Mouse (Mus musculus) liver, postnatal 0 days (tissue): ENCODE measurements around the gene H2-DMb1. TPM values are rescaled to one million over a fixed set of nuclear protein-coding genes. Genes with fewer than 3 reads are reported as not detected.

Source experiments
- ATAC-seq: fragments of 200-750 bp; cut with Nextera tagmentation; 2 replicates; pipeline ENCODE4 v1.8.0; 2017; ENCODE audit warnings: mild to moderate bottlenecking, moderate library complexity
- DNase-seq: peaks from one replicate; pipeline ENCODE4 v3.0.0-alpha.2; 2016
- H3K27ac ChIP-seq: fragments of 300-500 bp; sonication (generic); 2 replicates; pipeline ENCODE4 v1.5.1; 2014; ENCODE audit warnings: antibody characterized with exemption, moderate library complexity, mild to moderate bottlenecking, low read depth
- H3K27me3 ChIP-seq: fragments of 300-500 bp; sonication (generic); 2 replicates; pipeline ENCODE4 v1.6.1; 2014; ENCODE audit warnings: low read length, control low read depth, mixed read lengths; ENCODE audit not compliant: insufficient read depth
- H3K36me3 ChIP-seq: fragments of 300-500 bp; sonication (generic); replicated peaks from 2 replicates; pipeline ENCODE4 v1.6.1; 2014; ENCODE audit warnings: mild to moderate bottlenecking, control low read depth, low read length, moderate library complexity, mixed read lengths; ENCODE audit not compliant: insufficient read depth
- H3K4me1 ChIP-seq: fragments of 300-500 bp; sonication (generic); 2 replicates; pipeline ENCODE4 v1.6.1; 2014; ENCODE audit warnings: antibody characterized with exemption, mild to moderate bottlenecking, control low read depth; ENCODE audit not compliant: insufficient read depth
- H3K4me2 ChIP-seq: fragments of 300-500 bp; sonication (generic); 2 replicates; pipeline ENCODE4 v1.6.1; 2014; ENCODE audit warnings: low read depth, mild to moderate bottlenecking, low read length, moderate library complexity, mixed read lengths
- H3K4me3 ChIP-seq: fragments of 300-500 bp; sonication (generic); 2 replicates; pipeline ENCODE4 v1.5.1; 2014; ENCODE audit warnings: low read depth, low read length
- H3K9ac ChIP-seq: fragments of 300-500 bp; sonication (generic); replicated peaks from 2 replicates; pipeline ENCODE4 v1.6.1; 2014; ENCODE audit warnings: mild to moderate bottlenecking, moderate library complexity
- H3K9me3 ChIP-seq: fragments of 300-500 bp; sonication (generic); 2 replicates; pipeline ENCODE4 v1.6.1; 2016; ENCODE audit warnings: mild to moderate bottlenecking, control low read depth, low read length, mixed read lengths
- CTCF ChIP-seq: sonication (generic); IDR thresholded peaks from 2 replicates; pipeline ENCODE4 v1.5.1; 2016; ENCODE audit warnings: antibody characterized with exemption, low read depth
- EP300 ChIP-seq: IDR thresholded peaks from 2 replicates; pipeline ENCODE4 v1.6.1; 2016; ENCODE audit warnings: antibody characterized with exemption, low read depth, mild to moderate bottlenecking
- WGBS: fragments of 180-500 bp; shearing (Covaris S2); extraction: QIAGEN DNeasy Blood & Tissue Kit; methylation state at CpG from one replicate; pipeline ENCODE4 v1.1.7; 2014; ENCODE audit not compliant: insufficient replicate concordance; 5-methylcytosine and 5-hydroxymethylcytosine counted together
- polyA plus RNA-seq: library from polyadenylated mRNA; unstranded; fragments of >200 nt; fragmentation: Nextera tagmentation; extraction: Ambion mirVana; gene quantifications from 2 replicates; pipeline ENCODE4 v1.2.1, GENCODE M21; 2015

The H2-DMb1 gene
- polyA plus RNA-seq, 1 experiment from 2014 or later = 4.0 TPM

DNA sequence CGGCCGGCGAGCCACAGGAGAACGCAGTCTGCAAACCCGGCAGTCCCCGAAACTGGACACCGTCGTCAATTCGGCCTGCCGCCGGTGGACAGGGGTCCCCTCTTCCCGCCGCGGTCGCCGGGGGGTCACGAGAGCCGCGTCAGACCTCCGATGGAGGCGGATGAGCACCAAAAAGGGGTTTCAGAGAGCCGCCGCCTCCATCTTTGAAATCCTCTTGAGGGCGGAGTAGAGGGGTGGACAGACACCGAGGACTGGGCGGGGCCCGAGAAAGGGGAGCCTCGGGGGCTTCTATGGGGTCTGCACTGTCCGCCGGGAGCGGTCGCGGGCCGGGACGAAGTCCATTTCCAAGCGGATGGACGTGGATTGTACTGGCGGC is 34.0 kb upstream of the H2-DMb1 start:
- peaks cover 36% of the 10 kb centered on the region for H3K36me3 ChIP-seq

DNA sequence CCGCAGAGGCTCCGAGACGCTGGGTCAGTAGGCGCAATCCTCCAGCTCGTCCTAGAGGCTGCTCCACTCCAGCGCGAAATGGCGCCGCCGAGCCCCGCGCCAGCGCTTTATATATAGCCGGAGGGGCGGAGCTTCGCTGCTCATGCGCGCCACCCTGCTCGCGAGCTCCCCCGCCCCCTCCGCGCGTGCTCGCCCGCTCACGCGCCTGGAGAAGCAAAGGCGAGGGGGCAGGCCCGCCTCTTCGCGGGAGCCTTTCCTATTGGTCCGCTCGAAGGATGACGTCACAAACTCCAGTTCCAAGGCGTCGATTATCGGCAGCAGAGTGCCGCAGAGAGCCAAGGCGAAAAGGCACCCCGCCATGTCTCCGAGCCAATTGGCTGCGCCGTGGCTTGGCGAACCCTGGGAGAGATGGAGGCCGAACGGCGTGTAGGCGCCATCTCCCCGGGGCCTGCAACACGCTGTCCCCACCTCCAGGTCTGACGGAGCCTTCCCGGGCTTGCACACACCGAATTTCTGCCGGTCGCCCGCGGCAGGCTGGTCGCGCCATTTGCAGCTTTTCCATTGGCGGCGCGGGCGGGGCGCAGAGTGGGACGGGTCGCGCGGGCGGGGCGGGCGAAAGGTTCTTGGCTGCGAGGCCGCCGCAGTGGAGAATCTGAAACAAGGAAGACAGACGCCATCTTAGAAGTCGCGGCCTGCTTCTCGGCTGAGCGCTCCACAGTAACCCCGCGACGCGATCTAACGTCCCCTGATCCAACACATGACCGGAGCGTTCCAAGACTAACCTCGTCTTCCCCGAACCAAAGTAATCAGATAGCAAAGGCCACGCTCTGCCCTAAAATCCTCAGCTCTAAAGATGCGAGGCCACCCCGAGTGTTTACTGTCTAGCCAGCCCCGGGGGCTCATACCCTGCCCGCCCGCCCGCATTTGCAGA is 33.4 kb upstream of the H2-DMb1 start, which contains the start of gene H2-DMa:
TSS of gene H2-DMa (plus strand) at position 293 of the 931 bp plus-strand sequence.
- Histone ChIP-seq H3K9me3 (no peaks in the 10 kb centered on the region), H3K36me3 (peaks cover 29% of the 10 kb centered on the region), H3K27me3 (no peaks in the 10 kb centered on the region), H3K4me1 (peaks cover 21% of the 10 kb centered on the region), H3K4me2 (peak within 1 kb of the TSS; percentile 98), H3K9ac (peak within 1 kb of the TSS; percentile 93), H3K4me3 (peak within 1 kb of the TSS; percentile 97), H3K27ac (peak within 1 kb of the TSS; percentile 100)
- ATAC-seq (peak; percentile 73), DNase-seq (peak; percentile 98)
- TF ChIP-seq CTCF (0 out of 2 replicates have a peak, but pooled peaks have one; percentile 3), EP300 (0 out of 2 replicates have a peak, but pooled peaks have one; percentile 4)
- WGBS = 2% methylated on average over 96 of the region's 96 CpGs

More for the DNA sequence above, 34.0 kb upstream of the H2-DMb1 start:
- Histone ChIP-seq H3K9me3 (no peaks in the 10 kb centered on the region), H3K4me2 (peak overlapping the region; percentile 98), H3K9ac (peak overlapping the region; percentile 92), H3K27me3 (no peaks in the 10 kb centered on the region), H3K27ac (peak overlapping the region; percentile 100), H3K4me3 (peak overlapping the region; percentile 97), H3K4me1 (peaks cover 21% of the 10 kb centered on the region)
- ATAC-seq (peak; percentile 24), DNase-seq (no peak)
- 3% methylated on average over 37 of the region's 38 CpGs for WGBS
- peak; percentile 24; the same call in 1 of the 2 replicates for TF ChIP-seq EP300
- no peak for TF ChIP-seq CTCF

DNA sequence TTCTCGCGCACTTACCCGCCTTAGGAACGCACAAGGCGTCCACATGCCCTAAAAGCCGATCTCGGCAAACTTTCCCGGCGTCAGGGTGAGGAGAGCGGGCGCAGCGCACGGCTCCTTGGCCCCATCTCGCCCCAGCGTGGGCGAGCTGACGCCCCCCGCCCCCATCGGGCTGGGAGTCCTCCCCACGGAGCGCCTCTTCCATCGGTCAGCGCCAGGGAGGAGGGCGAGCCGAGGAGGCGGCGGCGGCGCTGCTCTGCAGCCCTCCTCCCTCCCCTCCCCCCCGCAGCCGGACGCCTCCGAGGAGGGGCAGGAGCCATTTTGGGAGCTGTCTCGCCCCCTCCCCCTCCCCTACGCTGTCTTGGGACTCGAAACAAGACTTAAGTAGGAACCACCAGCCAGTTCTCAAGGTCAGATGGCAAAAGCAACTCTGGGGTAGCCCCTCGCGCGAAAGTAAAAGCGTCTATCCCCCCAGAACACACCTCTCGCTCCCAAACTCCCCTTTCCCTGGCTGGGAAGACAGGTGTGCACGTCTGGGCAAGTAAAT is 32.6 kb upstream of the H2-DMb1 start:
- Histone ChIP-seq H3K4me3 (peak overlapping the region; percentile 97), H3K9ac (peak overlapping the region; percentile 93), H3K4me2 (peak overlapping the region; percentile 98), H3K4me1 (peaks cover 25% of the 10 kb centered on the region), H3K27ac (peak overlapping the region; percentile 100), H3K27me3 (no peaks in the 10 kb centered on the region), H3K9me3 (no peaks in the 10 kb centered on the region), H3K36me3 (peaks cover 22% of the 10 kb centered on the region)
- WGBS = under 1% methylated on average over 25 of the region's 42 CpGs
- no peak for TF ChIP-seq CTCF
- no peak for TF ChIP-seq EP300
- peak; percentile 18 for ATAC-seq
- peak; percentile 89 for DNase-seq

DNA sequence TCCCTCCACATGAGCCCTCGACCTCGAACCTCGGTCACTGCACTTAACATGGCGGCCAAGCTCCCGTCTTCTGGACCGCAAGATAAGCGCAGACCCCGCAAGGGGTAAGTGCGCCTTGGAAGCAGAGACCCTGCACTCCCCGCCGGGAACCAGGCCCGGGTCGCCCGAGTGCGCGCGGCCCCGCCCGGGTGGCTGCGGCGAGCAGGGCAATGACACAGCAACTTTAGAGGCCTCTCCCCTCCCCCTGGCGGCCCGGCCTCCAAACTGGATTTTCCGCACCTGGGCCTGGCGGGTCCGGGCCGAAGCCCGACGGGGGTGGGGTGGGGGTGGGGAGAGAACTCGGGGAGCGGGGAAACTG is 32.1 kb upstream of the H2-DMb1 start:
- H3K9ac ChIP-seq = peak overlapping the region; percentile 93
- under 1% methylated on average over 27 of the region's 31 CpGs for WGBS
- peak overlapping the region; percentile 98 for H3K4me2 ChIP-seq
- H3K27me3 ChIP-seq = no peaks in the 10 kb centered on the region
- peaks cover 25% of the 10 kb centered on the region for H3K4me1 ChIP-seq
- peaks cover 16% of the 10 kb centered on the region for H3K36me3 ChIP-seq
- DNase-seq (peak; percentile 92), ATAC-seq (peak; percentile 35)
- no peaks in the 10 kb centered on the region for H3K9me3 ChIP-seq
- TF ChIP-seq CTCF (peak; percentile 59), EP300 (no peak)
- H3K4me3 ChIP-seq = peak overlapping the region; percentile 97
- H3K27ac ChIP-seq = peak overlapping the region; percentile 100

- Histone ChIP-seq H3K27ac (peak overlapping the region; percentile 100), H3K36me3 (peaks cover 11% of the 10 kb centered on the region), H3K27me3 (no peaks in the 10 kb centered on the region), H3K4me1 (peaks cover 24% of the 10 kb centered on the region), H3K4me3 (peak overlapping the region; percentile 97), H3K9me3 (no peaks in the 10 kb centered on the region), H3K4me2 (peak overlapping the region; percentile 98), H3K9ac (peak overlapping the region; percentile 93)
- WGBS = 1% methylated on average over 32 of the region's 35 CpGs
- DNase-seq (no peak), ATAC-seq (peak; percentile 4)
- TF ChIP-seq EP300 = no peak; the same call in 1 of the 2 replicates
- TF ChIP-seq CTCF = no peak
Measured at GRCm38 (mm10) chr17:34121172-34121878, 31.5 kb upstream of the H2-DMb1 start.

- peak; percentile 10 for ATAC-seq
- Histone ChIP-seq H3K4me3 (peak overlapping the region; percentile 97), H3K27ac (peak overlapping the region; percentile 100), H3K36me3 (peaks cover 6% of the 10 kb centered on the region), H3K4me1 (peaks cover 22% of the 10 kb centered on the region), H3K27me3 (no peaks in the 10 kb centered on the region), H3K9me3 (no peaks in the 10 kb centered on the region), H3K4me2 (peak overlapping the region; percentile 98), H3K9ac (peak overlapping the region; percentile 93)
- peak; percentile 78 for DNase-seq
- WGBS = 2% methylated on average over 8 of the region's 10 CpGs
- TF ChIP-seq EP300 (no peak), CTCF (no peak)
Measured at GRCm38 (mm10) chr17:34121879-34122187, 31.0 kb upstream of the H2-DMb1 start.
